Mouse (Mus musculus): ENCODE measurements at regions not wholly inside any gene's neighbourhood (a gene's known extent, or its start where the extent isn't known, plus 50 kb on each side); places are given as distances from the start of the nearest gene placed in this dataset.

GRCm38 (mm10) chr1:121176541-121176940 lies 155.8 kb downstream of the Insig2 start:
- DNase-seq (ENCODE audit: low spot score), result no peak

- peak; percentile 17 for DNase-seq (ENCODE audit: low spot score)
Measured at GRCm38 (mm10) chr1:121177136-121177907, 155.1 kb downstream of the Insig2 start.

GRCm38 (mm10) chr1:121177908-121178311 lies 154.5 kb downstream of the Insig2 start:
- DNase-seq (ENCODE audit: low spot score), result peak; percentile 50

- peak; percentile 27 for DNase-seq (ENCODE audit: low spot score)
Measured at GRCm38 (mm10) chr1:121178611-121179245, 153.7 kb downstream of the Insig2 start.

GRCm38 (mm10) chr1:121180273-121181030 lies 151.9 kb downstream of the Insig2 start:
- DNase-seq (ENCODE audit: low spot score), result peak; percentile 93

GRCm38 (mm10) chr1:121188895-121189294 lies 143.5 kb downstream of the Insig2 start:
- DNase-seq (ENCODE audit: low spot score), result no peak

- DNase-seq (ENCODE audit: low spot score), result no peak
Measured at GRCm38 (mm10) chr1:121194800-121195199, 137.6 kb downstream of the Insig2 start.

GRCm38 (mm10) chr1:121215843-121216242 lies 116.5 kb downstream of the Insig2 start:
- DNase-seq (ENCODE audit: low spot score), result peak; percentile 45

- DNase-seq (ENCODE audit: low spot score), result no peak
Measured at GRCm38 (mm10) chr1:121224250-121224649, 108.1 kb downstream of the Insig2 start.

- DNase-seq (ENCODE audit: low spot score), result no peak
Measured at GRCm38 (mm10) chr1:121226466-121227232, 105.7 kb downstream of the Insig2 start.

GRCm38 (mm10) chr1:121227233-121227594 lies 105.2 kb downstream of the Insig2 start:
- peak; percentile 2 for DNase-seq (ENCODE audit: low spot score)

GRCm38 (mm10) chr1:121243576-121243975 lies 88.8 kb downstream of the Insig2 start:
- no peak for DNase-seq (ENCODE audit: low spot score)

- no peak for DNase-seq (ENCODE audit: low spot score)
Measured at GRCm38 (mm10) chr1:121247556-121247955, 84.8 kb downstream of the Insig2 start.

- peak; percentile 27 for DNase-seq (ENCODE audit: low spot score)
Measured at GRCm38 (mm10) chr1:121249081-121249480, 83.3 kb downstream of the Insig2 start.

- DNase-seq (ENCODE audit: low spot score), result no peak
Measured at GRCm38 (mm10) chr1:121250686-121251085, 81.7 kb downstream of the Insig2 start.

GRCm38 (mm10) chr1:121252056-121252455 lies 80.3 kb downstream of the Insig2 start:
- no peak for DNase-seq (ENCODE audit: low spot score)

- no peak for DNase-seq (ENCODE audit: low spot score)
Measured at GRCm38 (mm10) chr1:121254196-121254595, 78.2 kb downstream of the Insig2 start.
